Mouse (Mus musculus) intestine, embryonic 14.5 days (tissue): ENCODE results near the gene Ptpn1. TPM values are rescaled to one million over a fixed set of nuclear protein-coding genes. Genes with fewer than 3 reads are reported as not detected.

Experiments used
- ATAC-seq: fragments of 200-750 bp; cut with Nextera tagmentation; replicated peaks from 2 replicates; pipeline ENCODE4 v1.8.0; 2017; ENCODE audit warnings: low read depth, moderate number of reproducible peaks, moderate TSS enrichment, moderate library complexity; ENCODE audit not compliant: low FRiP score, low TSS enrichment
- DNase-seq: peaks from one replicate; pipeline ENCODE4 v3.0.0-alpha.2; 2018; ENCODE audit warnings: low spot score
- H3K27ac ChIP-seq: fragments of 300-500 bp; sonication (generic); 2 replicates; pipeline ENCODE4 v1.5.1; 2014; ENCODE audit warnings: low read depth, mild to moderate bottlenecking, control low read depth
- H3K27me3 ChIP-seq: fragments of 300-500 bp; sonication (generic); replicated peaks from 2 replicates; pipeline ENCODE4 v1.6.1; 2014; ENCODE audit warnings: low read length, control low read depth; ENCODE audit not compliant: control insufficient read depth, insufficient read depth
- H3K36me3 ChIP-seq: fragments of 300-500 bp; sonication (generic); 2 replicates; pipeline ENCODE4 v1.6.1; 2014; ENCODE audit warnings: low read length, control low read depth; ENCODE audit not compliant: control insufficient read depth, insufficient read depth
- H3K4me1 ChIP-seq: fragments of 300-500 bp; sonication (generic); replicated peaks from 2 replicates; pipeline ENCODE4 v1.6.1; 2014; ENCODE audit warnings: low read length, control low read depth, mixed read lengths; ENCODE audit not compliant: control insufficient read depth, insufficient read depth
- H3K4me2 ChIP-seq: fragments of 300-500 bp; sonication (generic); 2 replicates; pipeline ENCODE4 v1.6.1; 2014; ENCODE audit warnings: low read length
- H3K4me3 ChIP-seq: fragments of 300-500 bp; sonication (generic); 2 replicates; pipeline ENCODE4 v1.5.1; 2014; ENCODE audit warnings: low read depth, low read length, control low read depth, mixed read lengths
- H3K9ac ChIP-seq: fragments of 300-500 bp; sonication (generic); 2 replicates; pipeline ENCODE4 v1.6.1; 2014; ENCODE audit warnings: mild to moderate bottlenecking, low read length
- H3K9me3 ChIP-seq: fragments of 300-500 bp; sonication (generic); 2 replicates; pipeline ENCODE4 v1.6.1; 2016; ENCODE audit warnings: low read length, control low read depth; ENCODE audit not compliant: control insufficient read depth
- WGBS: fragments of 180-500 bp; shearing (Covaris S2); extraction: QIAGEN DNeasy Blood & Tissue Kit; methylation state at CpG from one replicate; pipeline ENCODE4 v1.1.7; 2014; 5-methylcytosine and 5-hydroxymethylcytosine counted together
- polyA plus RNA-seq: library from polyadenylated mRNA; unstranded; fragments of >200 nt; fragmentation: Nextera tagmentation; extraction: Ambion mirVana; gene quantifications from 2 replicates; pipeline ENCODE4 v1.2.1, GENCODE M21; 2014

Ptpn1 gene
- polyA plus RNA-seq, 1 experiment from 2014 or later, result 42.6 TPM

- Histone ChIP-seq H3K36me3 (peaks cover 39% of the 10 kb centered on the region), H3K4me3 (no peak overlapping the region), H3K27me3 (no peaks in the 10 kb centered on the region), H3K27ac (no peak overlapping the region), H3K4me1 (peaks cover 20% of the 10 kb centered on the region), H3K4me2 (no peak overlapping the region), H3K9me3 (no peaks in the 10 kb centered on the region), H3K9ac (no peak overlapping the region)
- no peak for DNase-seq
- ATAC-seq, result no peak
- WGBS, result 88% methylated on average over 9 of the region's 9 CpGs
Measured at GRCm38 (mm10) chr2:167963778-167964300, 32.0 kb downstream of the Ptpn1 start.

DNA sequence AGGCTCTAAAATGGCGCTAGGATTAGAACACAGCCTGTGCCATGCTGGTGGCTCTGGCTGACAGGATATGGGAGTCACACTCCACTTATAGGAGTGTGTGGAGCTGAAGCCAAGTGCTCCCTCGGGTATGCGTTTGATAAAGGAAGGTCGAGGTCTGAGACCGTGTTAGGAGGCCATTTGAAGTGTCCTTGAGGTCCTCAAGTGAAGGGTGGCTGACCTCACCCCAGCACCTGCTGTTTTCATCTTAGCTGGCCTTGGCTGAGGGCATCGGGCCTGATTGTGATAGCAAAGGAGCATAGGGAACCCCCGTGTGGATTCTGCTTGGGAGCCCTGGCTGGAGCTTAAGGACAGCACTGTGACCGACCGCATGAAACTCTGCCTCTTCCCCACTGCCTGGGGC is 32.5 kb downstream of the Ptpn1 start:
- Histone ChIP-seq H3K4me1 (peaks cover 15% of the 10 kb centered on the region), H3K9ac (no peak overlapping the region), H3K4me3 (no peak overlapping the region), H3K9me3 (no peaks in the 10 kb centered on the region), H3K36me3 (peaks cover 44% of the 10 kb centered on the region), H3K27me3 (no peaks in the 10 kb centered on the region), H3K4me2 (no peak overlapping the region), H3K27ac (no peak overlapping the region)
- WGBS, result 88% methylated on average over 9 of the region's 9 CpGs
- ATAC-seq (no peak), DNase-seq (no peak)

DNA sequence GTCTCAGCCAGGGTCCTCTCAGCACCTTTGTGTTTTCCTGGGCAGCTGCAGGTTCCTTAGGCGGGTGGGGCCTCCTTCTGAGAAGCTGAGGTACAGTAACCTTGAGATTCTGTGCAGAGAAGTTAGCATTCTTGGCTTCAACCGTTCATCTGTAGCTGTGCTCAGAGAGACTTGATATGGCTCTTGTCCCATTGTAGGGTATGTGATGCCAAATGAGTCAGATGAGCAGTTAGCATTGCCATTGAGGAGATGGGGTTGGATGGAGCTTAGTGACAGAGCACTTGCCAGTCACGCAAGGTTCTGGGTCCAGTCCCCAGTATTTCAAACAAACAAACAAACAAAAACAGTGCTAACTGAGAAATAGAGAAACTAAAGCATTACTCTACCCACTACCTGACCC is 34.1 kb downstream of the Ptpn1 start:
- no peak for ATAC-seq
- 91% methylated on average over 3 of the region's 3 CpGs for WGBS
- Histone ChIP-seq H3K9ac (no peak overlapping the region), H3K4me3 (no peak overlapping the region), H3K4me1 (no peaks in the 10 kb centered on the region), H3K9me3 (no peaks in the 10 kb centered on the region), H3K27me3 (no peaks in the 10 kb centered on the region), H3K4me2 (no peak overlapping the region), H3K36me3 (peaks cover 57% of the 10 kb centered on the region), H3K27ac (no peak overlapping the region)
- DNase-seq, result no peak

- no peak for DNase-seq
- Histone ChIP-seq H3K9me3 (no peaks in the 10 kb centered on the region), H3K36me3 (peaks cover 76% of the 10 kb centered on the region), H3K27ac (no peak overlapping the region), H3K9ac (no peak overlapping the region), H3K4me2 (no peak overlapping the region), H3K4me3 (no peak overlapping the region), H3K27me3 (no peaks in the 10 kb centered on the region), H3K4me1 (no peaks in the 10 kb centered on the region)
- ATAC-seq, result no peak
- WGBS, result 88% methylated on average over 7 of the region's 7 CpGs
Measured at GRCm38 (mm10) chr2:167968504-167968903, 36.6 kb downstream of the Ptpn1 start.

DNA sequence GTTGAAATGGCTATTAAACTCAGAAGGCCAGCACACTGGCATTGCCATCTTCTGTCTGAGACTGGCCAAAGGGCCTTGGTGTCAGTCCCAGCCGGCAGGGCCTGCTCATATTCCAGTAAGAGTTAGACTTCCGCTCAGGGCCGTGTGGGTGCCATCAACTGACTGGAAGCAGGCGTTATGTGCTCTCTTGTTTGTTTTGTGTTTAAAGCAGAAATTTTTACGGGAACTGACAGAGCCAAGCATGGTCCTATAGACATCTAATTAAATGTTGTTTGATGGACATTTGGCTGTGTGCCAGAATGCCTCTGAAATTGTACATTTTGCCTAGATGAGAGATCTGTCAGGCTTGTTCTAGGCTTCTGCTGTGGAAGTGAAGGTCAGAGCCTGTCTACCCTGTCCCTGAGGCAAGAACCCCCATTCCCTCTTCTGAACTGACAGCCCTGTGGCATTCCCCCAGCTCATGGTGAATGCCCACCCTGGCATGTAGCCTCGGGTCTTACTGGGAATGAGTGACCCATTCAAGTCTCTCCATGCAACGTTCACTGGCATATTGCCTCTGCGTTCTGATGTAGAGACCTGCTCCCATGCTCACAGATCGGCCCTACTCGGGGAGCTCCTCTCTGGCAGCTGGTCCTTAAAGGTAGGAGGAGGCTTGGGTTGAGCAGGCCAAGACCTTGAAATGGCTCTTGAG is 38.1 kb downstream of the Ptpn1 start:
- H3K9ac ChIP-seq, result no peak overlapping the region
- 83% methylated on average over 10 of the region's 10 CpGs for WGBS

GRCm38 (mm10) chr2:167972146-167972545 is 40.3 kb downstream of the Ptpn1 start:
- Histone ChIP-seq H3K4me1 (no peaks in the 10 kb centered on the region), H3K36me3 (peaks cover 77% of the 10 kb centered on the region), H3K9me3 (no peaks in the 10 kb centered on the region), H3K27me3 (no peaks in the 10 kb centered on the region), H3K4me3 (no peak overlapping the region), H3K27ac (no peak overlapping the region), H3K9ac (no peak overlapping the region), H3K4me2 (no peak overlapping the region)
- ATAC-seq (no peak), DNase-seq (no peak)
- 55% methylated on average over 5 of the region's 5 CpGs for WGBS

More for the DNA sequence above, 38.1 kb downstream of the Ptpn1 start:
- no peak for DNase-seq
- Histone ChIP-seq H3K4me3 (no peak overlapping the region), H3K36me3 (peaks cover 78% of the 10 kb centered on the region), H3K9me3 (no peaks in the 10 kb centered on the region), H3K4me1 (no peaks in the 10 kb centered on the region), H3K4me2 (no peak overlapping the region), H3K27me3 (no peaks in the 10 kb centered on the region), H3K27ac (no peak overlapping the region)
- ATAC-seq, result no peak

DNA sequence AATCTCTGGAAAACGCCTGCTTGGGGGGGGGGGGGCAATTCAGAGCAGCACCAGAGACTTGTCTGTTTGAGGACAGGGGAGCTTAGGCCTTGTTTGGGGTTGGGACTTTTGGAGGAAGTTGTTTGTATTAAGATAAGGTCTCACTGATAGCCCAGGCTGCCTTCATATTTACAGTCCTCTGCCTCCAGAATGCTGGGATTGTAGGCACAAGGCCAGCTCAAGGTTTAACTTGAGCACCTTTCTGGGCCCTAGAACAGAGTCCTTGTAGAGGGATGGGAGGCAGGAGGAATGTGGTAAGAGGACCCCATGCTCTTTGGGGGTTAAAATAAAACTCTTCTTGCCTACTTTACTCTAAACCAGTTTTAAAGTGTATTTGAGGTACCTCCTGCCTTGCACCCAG is 41.0 kb downstream of the Ptpn1 start:
- no peak overlapping the region; the same call in 1 of the 2 replicates for H3K27ac ChIP-seq
- no peak for ATAC-seq
- 35% methylated on average over 1 of the region's 1 CpGs for WGBS

GRCm38 (mm10) chr2:167975746-167976145 is 43.9 kb downstream of the Ptpn1 start:
- WGBS, result 90% methylated on average over 12 of the region's 12 CpGs
- peaks cover 85% of the 10 kb centered on the region for H3K36me3 ChIP-seq

More for the DNA sequence above, 41.0 kb downstream of the Ptpn1 start:
- Histone ChIP-seq H3K9ac (no peak overlapping the region), H3K4me2 (no peak overlapping the region), H3K36me3 (peaks cover 77% of the 10 kb centered on the region), H3K4me1 (no peaks in the 10 kb centered on the region), H3K4me3 (no peak overlapping the region), H3K27me3 (no peaks in the 10 kb centered on the region), H3K9me3 (no peaks in the 10 kb centered on the region)
- no peak for DNase-seq

GRCm38 (mm10) chr2:167978271-167978670 is 46.4 kb downstream of the Ptpn1 start:
- no peaks in the 10 kb centered on the region for H3K9me3 ChIP-seq
- DNase-seq (no peak), ATAC-seq (no peak)
- no peaks in the 10 kb centered on the region for H3K4me1 ChIP-seq
- no peak overlapping the region for H3K9ac ChIP-seq
- 90% methylated on average over 10 of the region's 10 CpGs for WGBS
- H3K27ac ChIP-seq, result no peak overlapping the region
- H3K27me3 ChIP-seq, result no peaks in the 10 kb centered on the region
- H3K4me2 ChIP-seq, result no peak overlapping the region
- peaks cover 66% of the 10 kb centered on the region for H3K36me3 ChIP-seq
- no peak overlapping the region for H3K4me3 ChIP-seq

More at GRCm38 (mm10) chr2:167975746-167976145, 43.9 kb downstream of the Ptpn1 start:
- H3K27me3 ChIP-seq, result no peaks in the 10 kb centered on the region
- no peaks in the 10 kb centered on the region for H3K9me3 ChIP-seq
- H3K27ac ChIP-seq, result no peak overlapping the region
- no peak overlapping the region for H3K4me3 ChIP-seq
- no peak for DNase-seq
- H3K4me1 ChIP-seq, result no peaks in the 10 kb centered on the region
- H3K4me2 ChIP-seq, result no peak overlapping the region
- H3K9ac ChIP-seq, result no peak overlapping the region
- no peak for ATAC-seq
